Mouse (Mus musculus): ENCODE measurements at regions not wholly inside any gene's neighbourhood (a gene's known extent, or its start where the extent isn't known, plus 50 kb on each side); places are given as distances from the start of the nearest gene placed in this dataset.

GRCm38 (mm10) chr1:151079614-151080360 lies 86.6 kb upstream of the Hmcn1 start:
- no peak for ATAC-seq
- 55% methylated on average over 15 of the region's 15 CpGs for WGBS
- Histone ChIP-seq H3K4me3 (ENCODE audit: low read depth, low read length) (no peak overlapping the region), H3K36me3 (ENCODE audit: control insufficient read depth, insufficient read depth) (no peaks in the 10 kb centered on the region), H3K4me2 (replicated peaks; ENCODE audit: low read depth) (no peak overlapping the region), H3K27me3 (replicated peaks; ENCODE audit: control insufficient read depth, insufficient read depth, low read length) (no peaks in the 10 kb centered on the region), H3K9me3 (ENCODE audit: control insufficient read depth) (no peaks in the 10 kb centered on the region), H3K9ac (ENCODE audit: low read depth, low read length) (no peak overlapping the region), H3K27ac (ENCODE audit: low read depth, low read length) (no peak overlapping the region), H3K4me1 (replicated peaks; ENCODE audit: control insufficient read depth, insufficient read depth, low read length) (0 out of 2 replicates have a peak, but pooled peaks cover 3% of the 10 kb centered on the region)
- no peak for TF ChIP-seq CTCF (IDR thresholded peaks at IDR 0.05; ENCODE audit: low read depth)

GRCm38 (mm10) chr1:151080510-151080980 lies 87.3 kb upstream of the Hmcn1 start:
- 0 out of 2 replicates have a peak overlapping the region, but pooled peaks have one; percentile 13 for H3K4me2 ChIP-seq (replicated peaks; ENCODE audit: low read depth)
- H3K4me3 ChIP-seq (ENCODE audit: low read depth, low read length), result no peak overlapping the region
- no peak overlapping the region for H3K27ac ChIP-seq (ENCODE audit: low read depth, low read length)
- TF ChIP-seq CTCF (IDR thresholded peaks at IDR 0.05; ENCODE audit: low read depth), result no peak; the same call in 1 of the 2 replicates
- H3K36me3 ChIP-seq (ENCODE audit: control insufficient read depth, insufficient read depth), result no peaks in the 10 kb centered on the region
- H3K9me3 ChIP-seq (ENCODE audit: control insufficient read depth), result no peaks in the 10 kb centered on the region
- H3K27me3 ChIP-seq (replicated peaks; ENCODE audit: control insufficient read depth, insufficient read depth, low read length), result no peaks in the 10 kb centered on the region
- H3K9ac ChIP-seq (ENCODE audit: low read depth, low read length), result no peak overlapping the region
- no peak for ATAC-seq
- H3K4me1 ChIP-seq (replicated peaks; ENCODE audit: control insufficient read depth, insufficient read depth, low read length), result 0 out of 2 replicates have a peak, but pooled peaks cover 3% of the 10 kb centered on the region
- WGBS, result 43% methylated on average over 9 of the region's 9 CpGs

- H3K27ac ChIP-seq (ENCODE audit: low read depth, low read length), result no peak overlapping the region
- no peak for ATAC-seq
- WGBS, result 83% methylated on average over 5 of the region's 5 CpGs
- H3K27me3 ChIP-seq (replicated peaks; ENCODE audit: control insufficient read depth, insufficient read depth, low read length), result no peaks in the 10 kb centered on the region
- H3K36me3 ChIP-seq (ENCODE audit: control insufficient read depth, insufficient read depth), result no peaks in the 10 kb centered on the region
- no peak for TF ChIP-seq CTCF (IDR thresholded peaks at IDR 0.05; ENCODE audit: low read depth)
- no peak overlapping the region for H3K9ac ChIP-seq (ENCODE audit: low read depth, low read length)
- no peak overlapping the region for H3K4me2 ChIP-seq (replicated peaks; ENCODE audit: low read depth)
- 0 out of 2 replicates have a peak, but pooled peaks cover 3% of the 10 kb centered on the region for H3K4me1 ChIP-seq (replicated peaks; ENCODE audit: control insufficient read depth, insufficient read depth, low read length)
- no peak overlapping the region for H3K4me3 ChIP-seq (ENCODE audit: low read depth, low read length)
- no peaks in the 10 kb centered on the region for H3K9me3 ChIP-seq (ENCODE audit: control insufficient read depth)
Measured at GRCm38 (mm10) chr1:151082510-151083033, 89.3 kb upstream of the Hmcn1 start.

GRCm38 (mm10) chr1:151083806-151084205 lies 90.6 kb upstream of the Hmcn1 start:
- 77% methylated on average over 2 of the region's 2 CpGs for WGBS
- H3K36me3 ChIP-seq (ENCODE audit: control insufficient read depth, insufficient read depth), result no peaks in the 10 kb centered on the region
- TF ChIP-seq CTCF (IDR thresholded peaks at IDR 0.05; ENCODE audit: low read depth), result no peak

GRCm38 (mm10) chr1:151086111-151086859 lies 93.0 kb upstream of the Hmcn1 start:
- Histone ChIP-seq H3K4me1 (replicated peaks; ENCODE audit: control insufficient read depth, insufficient read depth, low read length) (no peaks in the 10 kb centered on the region), H3K4me3 (ENCODE audit: low read depth, low read length) (no peak overlapping the region), H3K9me3 (ENCODE audit: control insufficient read depth) (no peaks in the 10 kb centered on the region), H3K27me3 (replicated peaks; ENCODE audit: control insufficient read depth, insufficient read depth, low read length) (no peaks in the 10 kb centered on the region), H3K4me2 (replicated peaks; ENCODE audit: low read depth) (peak overlapping the region; percentile 37; the same call in 1 of the 2 replicates), H3K36me3 (ENCODE audit: control insufficient read depth, insufficient read depth) (no peaks in the 10 kb centered on the region), H3K27ac (ENCODE audit: low read depth, low read length) (no peak overlapping the region), H3K9ac (ENCODE audit: low read depth, low read length) (no peak overlapping the region)
- TF ChIP-seq CTCF (IDR thresholded peaks at IDR 0.05; ENCODE audit: low read depth), result no peak
- WGBS, result 61% methylated on average over 22 of the region's 22 CpGs
- no peak for ATAC-seq

More at GRCm38 (mm10) chr1:151083806-151084205, 90.6 kb upstream of the Hmcn1 start:
- Histone ChIP-seq H3K9me3 (ENCODE audit: control insufficient read depth) (no peaks in the 10 kb centered on the region), H3K4me3 (ENCODE audit: low read depth, low read length) (no peak overlapping the region), H3K4me1 (replicated peaks; ENCODE audit: control insufficient read depth, insufficient read depth, low read length) (0 out of 2 replicates have a peak, but pooled peaks cover 3% of the 10 kb centered on the region), H3K4me2 (replicated peaks; ENCODE audit: low read depth) (no peak overlapping the region), H3K9ac (ENCODE audit: low read depth, low read length) (no peak overlapping the region), H3K27ac (ENCODE audit: low read depth, low read length) (no peak overlapping the region), H3K27me3 (replicated peaks; ENCODE audit: control insufficient read depth, insufficient read depth, low read length) (no peaks in the 10 kb centered on the region)
- ATAC-seq, result no peak

GRCm38 (mm10) chr1:151087151-151087660 lies 94.0 kb upstream of the Hmcn1 start:
- no peaks in the 10 kb centered on the region for H3K36me3 ChIP-seq (ENCODE audit: control insufficient read depth, insufficient read depth)
- H3K4me3 ChIP-seq (ENCODE audit: low read depth, low read length), result no peak overlapping the region
- H3K27me3 ChIP-seq (replicated peaks; ENCODE audit: control insufficient read depth, insufficient read depth, low read length), result no peaks in the 10 kb centered on the region
- no peaks in the 10 kb centered on the region for H3K9me3 ChIP-seq (ENCODE audit: control insufficient read depth)
- no peaks in the 10 kb centered on the region for H3K4me1 ChIP-seq (replicated peaks; ENCODE audit: control insufficient read depth, insufficient read depth, low read length)
- TF ChIP-seq CTCF (IDR thresholded peaks at IDR 0.05; ENCODE audit: low read depth), result no peak
- no peak overlapping the region for H3K27ac ChIP-seq (ENCODE audit: low read depth, low read length)
- H3K4me2 ChIP-seq (replicated peaks; ENCODE audit: low read depth), result no peak overlapping the region
- WGBS, result 53% methylated on average over 8 of the region's 8 CpGs
- no peak overlapping the region for H3K9ac ChIP-seq (ENCODE audit: low read depth, low read length)
- no peak for ATAC-seq

Measured in intestine, postnatal 0 days (tissue).